Mouse (Mus musculus) cerebellum, adult 9-10 months (tissue): ENCODE results near the gene Pagr1a.

ENCODE experiments used
- DNase-seq: peaks from one replicate; pipeline ENCODE4 v3.0.0; 2022

Gene Pagr1a

GRCm38 (mm10) chr7:127016971-127017949, at the start of gene Pagr1a:
Gene Pagr1a (minus strand): TSS chr7:127017352.
- DNase-seq: peak; percentile 99

GRCm38 (mm10) chr7:127066317-127066716, 49.2 kb upstream of the Pagr1a start:
- DNase-seq: no peak

- no peak for DNase-seq
These were observed 48.4 kb upstream of the Pagr1a start for GRCm38 (mm10) chr7:127065538-127065937.

GRCm38 (mm10) chr7:127055026-127055585, 38.0 kb upstream of the Pagr1a start:
- DNase-seq: no peak

GRCm38 (mm10) chr7:127041851-127042672, 24.9 kb upstream of the Pagr1a start, which contains the start of gene Kif22:
Gene Kif22 (minus strand): TSS chr7:127042471.
- peak; percentile 90 for DNase-seq

GRCm38 (mm10) chr7:127031244-127031643, 14.1 kb upstream of the Pagr1a start:
- peak; percentile 33 for DNase-seq

- DNase-seq: peak; percentile 34
These were observed 13.0 kb upstream of the Pagr1a start for GRCm38 (mm10) chr7:127030172-127030571.

GRCm38 (mm10) chr7:127027885-127028284, 10.7 kb upstream of the Pagr1a start:
- no peak for DNase-seq

- DNase-seq: peak; percentile 100
These were observed 10.0 kb upstream of the Pagr1a start, which contains the start of gene Maz for GRCm38 (mm10) chr7:127026984-127027726. Gene Maz (minus strand): TSS chr7:127027037.

- DNase-seq: no peak
These were observed 9.4 kb upstream of the Pagr1a start for GRCm38 (mm10) chr7:127026616-127026983.

GRCm38 (mm10) chr7:127026161-127026600, 9.0 kb upstream of the Pagr1a start:
- peak; percentile 86 for DNase-seq

- DNase-seq: peak; percentile 78
These were observed 8.5 kb upstream of the Pagr1a start for GRCm38 (mm10) chr7:127025556-127026160.

- DNase-seq: peak; percentile 91
These were observed 7.8 kb upstream of the Pagr1a start for GRCm38 (mm10) chr7:127024755-127025555.

GRCm38 (mm10) chr7:127023896-127024690, 6.9 kb upstream of the Pagr1a start:
- DNase-seq: peak; percentile 60

- DNase-seq: peak; percentile 76
These were observed 6.1 kb upstream of the Pagr1a start for GRCm38 (mm10) chr7:127023272-127023691.

- DNase-seq: no peak
These were observed 5.5 kb upstream of the Pagr1a start for GRCm38 (mm10) chr7:127022528-127023271.

GRCm38 (mm10) chr7:127021563-127022527, 4.7 kb upstream of the Pagr1a start:
- DNase-seq: peak; percentile 68
